Mouse (Mus musculus) heart, postnatal 25 days (tissue): Measurements from ENCODE around the gene Frmpd4. TPM values are rescaled to one million over a fixed set of nuclear protein-coding genes. Genes with fewer than 3 reads are reported as not detected.

Source experiments
- DNase-seq: peaks from one replicate; pipeline ENCODE4 v3.0.0; 2022; ENCODE audit warnings: low spot score
- intact Hi-C: fragments of 180-260 bp; cut with DNase I; formaldehyde crosslinking; loops from one replicate; pipeline ENCODE4 v1.15.1; 2025
- total RNA-seq, 2 experiments: library from RNA; stranded (reverse); gene quantifications; 2 replicates each; pipeline ENCODE4 v1.2.3; 2021

Frmpd4 gene
- total RNA-seq, 2 experiments from 2014 or later = not detected

GRCm38 (mm10) chrX:168158866-168159265 is 418.2 kb downstream of the Frmpd4 start:
- no peak for DNase-seq
- intact Hi-C loops = no loop called here

GRCm38 (mm10) chrX:168141051-168141450 is 436.0 kb downstream of the Frmpd4 start:
- intact Hi-C loops = no loop called here

GRCm38 (mm10) chrX:168124043-168124442 is 453.0 kb downstream of the Frmpd4 start:
- intact Hi-C loops = no loop called here
- no peak for DNase-seq

More at GRCm38 (mm10) chrX:168141051-168141450, 436.0 kb downstream of the Frmpd4 start:
- no peak for DNase-seq

GRCm38 (mm10) chrX:168123589-168123965 is 453.5 kb downstream of the Frmpd4 start:
- intact Hi-C loops = no loop called here

GRCm38 (mm10) chrX:168122806-168123588 is 454.0 kb downstream of the Frmpd4 start:
- intact Hi-C loops = no loop called here
- DNase-seq = no peak

More at GRCm38 (mm10) chrX:168123589-168123965, 453.5 kb downstream of the Frmpd4 start:
- DNase-seq = no peak

GRCm38 (mm10) chrX:168041589-168041988 is 535.4 kb downstream of the Frmpd4 start:
- intact Hi-C loops = no loop called here
- no peak for DNase-seq

- intact Hi-C loops = no loop called here
- no peak for DNase-seq
These were observed 556.4 kb downstream of the Frmpd4 start for GRCm38 (mm10) chrX:168020574-168021145.

GRCm38 (mm10) chrX:168017792-168018191 is 559.2 kb downstream of the Frmpd4 start:
- intact Hi-C loops = no loop called here
- no peak for DNase-seq

- intact Hi-C loops = no loop called here
These were observed 592.2 kb downstream of the Frmpd4 start for GRCm38 (mm10) chrX:167984835-167985234.

GRCm38 (mm10) chrX:167951207-167951606 is 625.8 kb downstream of the Frmpd4 start:
- intact Hi-C loops = no loop called here
- no peak for DNase-seq

More at GRCm38 (mm10) chrX:167984835-167985234, 592.2 kb downstream of the Frmpd4 start:
- no peak for DNase-seq

- no peak for DNase-seq
- intact Hi-C loops = no loop called here
These were observed 667.5 kb downstream of the Frmpd4 start for GRCm38 (mm10) chrX:167909483-167909882.

GRCm38 (mm10) chrX:167901046-167901445 is 676.0 kb downstream of the Frmpd4 start:
- intact Hi-C loops = no loop called here
- no peak for DNase-seq

GRCm38 (mm10) chrX:167854821-167855220 is 722.2 kb downstream of the Frmpd4 start:
- DNase-seq = no peak
- intact Hi-C loops = no loop called here

GRCm38 (mm10) chrX:167832543-167832942 is 744.5 kb downstream of the Frmpd4 start:
- intact Hi-C loops = no loop called here

GRCm38 (mm10) chrX:167828456-167828855 is 748.6 kb downstream of the Frmpd4 start:
- DNase-seq = no peak
- intact Hi-C loops = no loop called here

More at GRCm38 (mm10) chrX:167832543-167832942, 744.5 kb downstream of the Frmpd4 start:
- no peak for DNase-seq

- no peak for DNase-seq
- intact Hi-C loops = loop anchor here (10.0 kb wide), 1 partner anchor 323 kb away; no protein-coding TSS in a partner anchor
These were observed 759.7 kb downstream of the Frmpd4 start for GRCm38 (mm10) chrX:167817363-167817762.

- intact Hi-C loops = loop anchor here (10.0 kb wide), 1 partner anchor 315 kb away; no protein-coding TSS in a partner anchor
- no peak for DNase-seq
These were observed 766.9 kb downstream of the Frmpd4 start for GRCm38 (mm10) chrX:167810120-167810519.

- no peak for DNase-seq
- intact Hi-C loops = no loop called here
These were observed 768.5 kb downstream of the Frmpd4 start for GRCm38 (mm10) chrX:167808572-167808971.

GRCm38 (mm10) chrX:167788737-167789136 is 788.3 kb downstream of the Frmpd4 start:
- DNase-seq = no peak
- intact Hi-C loops = no loop called here

- DNase-seq = no peak
- intact Hi-C loops = no loop called here
These were observed 793.5 kb downstream of the Frmpd4 start for GRCm38 (mm10) chrX:167783526-167783925.

GRCm38 (mm10) chrX:167719564-167719981 is 857.5 kb downstream of the Frmpd4 start:
- no peak for DNase-seq
- intact Hi-C loops = no loop called here
